Comparison of ENCODE assay signal across 26 mouse cellular contexts in the genomic region with DNA sequence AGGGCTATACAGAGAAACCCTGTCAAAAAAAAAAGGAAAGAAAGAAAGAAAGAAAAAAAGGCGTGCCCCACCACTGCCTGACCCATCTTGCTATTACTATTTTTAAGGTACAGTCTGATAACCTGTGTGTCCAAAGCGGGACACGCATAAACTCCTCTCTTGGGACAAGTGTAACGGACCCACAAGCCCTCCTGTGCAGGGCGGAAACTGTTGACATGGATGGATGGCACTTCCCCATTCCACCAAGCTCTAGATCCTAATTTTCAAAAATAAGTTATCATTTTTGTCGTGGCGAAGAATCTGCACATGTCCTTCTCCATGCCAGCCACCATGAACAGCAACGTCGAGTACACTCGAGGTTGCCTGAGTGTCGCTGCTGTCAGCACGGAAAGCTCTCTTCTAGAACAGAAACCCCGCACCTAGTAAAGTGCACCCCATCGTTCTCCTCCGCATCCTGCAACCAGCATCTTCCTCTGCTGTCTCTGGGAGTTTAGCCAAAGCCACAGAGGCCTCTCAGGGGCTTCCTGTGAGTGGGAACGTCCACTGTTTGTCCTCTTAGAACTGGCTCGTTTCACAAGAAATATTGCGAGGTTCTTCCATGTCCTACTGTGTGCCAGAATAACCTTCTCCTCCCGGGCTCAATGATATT.
DNase-seq lines count a peak whose midpoint lies in the region; ATAC-seq lines count a peak whose summit lies in the region.
"Had no signal": no experiment of that assay in that cellular context is flagged by ENCODE, and none has a peak within 500 bp of the region (broad histone marks: within the 10 kb centered on the region; RNA-seq: fewer than 3 reads in every experiment).

No protein-coding gene starts in this region.

- 0 out of 2 replicates have a peak overlapping the region, but pooled peaks have one; percentile 2 for H3K4me2 ChIP-seq in liver, embryonic 15.5 days
- H3K4me2 ChIP-seq in liver, embryonic 12.5 days, result no peak overlapping the region
- H3K4me2 ChIP-seq: embryonic facial prominence, embryonic 12.5 days; embryonic facial prominence, embryonic 15.5 days; heart, embryonic 13.5 days; hindbrain, embryonic 12.5 days; hindbrain, embryonic 15.5 days had no signal

- no peaks in the 10 kb centered on the region for H3K9me3 ChIP-seq in liver, embryonic 15.5 days (replicated peaks)
- no peaks in the 10 kb centered on the region for H3K9me3 ChIP-seq in liver, embryonic 12.5 days (replicated peaks)
- H3K9me3 ChIP-seq in limb, embryonic 10.5 days (replicated peaks), result no peaks in the 10 kb centered on the region
- H3K9me3 ChIP-seq: embryonic facial prominence, embryonic 12.5 days; embryonic facial prominence, embryonic 15.5 days; heart, embryonic 10.5 days; heart, embryonic 13.5 days; hindbrain, embryonic 12.5 days; hindbrain, embryonic 15.5 days had no signal

- no peaks in the 10 kb centered on the region for H3K36me3 ChIP-seq in liver, embryonic 15.5 days (replicated peaks)
- H3K36me3 ChIP-seq in liver, embryonic 12.5 days, result no peaks in the 10 kb centered on the region
- no peaks in the 10 kb centered on the region for H3K36me3 ChIP-seq in limb, embryonic 10.5 days
- H3K36me3 ChIP-seq: embryonic facial prominence, embryonic 12.5 days; embryonic facial prominence, embryonic 15.5 days; G1E; heart, embryonic 10.5 days; heart, embryonic 13.5 days; hindbrain, embryonic 12.5 days; hindbrain, embryonic 15.5 days had no signal

- DNase-seq in B cell, adult 2 months, result peak; percentile 18 to 36
- no peak for DNase-seq in kidney, postnatal 4 days
- no peak for DNase-seq in limb, embryonic 10.5 days (ENCODE audit: low spot score)
- DNase-seq: adrenal gland, postnatal 10 days; adrenal gland, postnatal 36 days; cerebellum, adult 18-20 months; cerebellum, adult 9-10 months; cerebellum, postnatal 14 days; forebrain, postnatal 0 days; gastrocnemius, postnatal 25 days; heart, adult 2 months; heart, postnatal 14 days; heart, postnatal 4 days had no signal

- 33% methylated on average over 19 of the region's 19 CpGs for WGBS in liver, embryonic 15.5 days (ENCODE audit: insufficient replicate concordance)
- WGBS in liver, embryonic 12.5 days (ENCODE audit: insufficient replicate concordance), result 49% methylated on average over 19 of the region's 19 CpGs
- 91% methylated on average over 19 of the region's 19 CpGs for WGBS in limb, embryonic 10.5 days

- ATAC-seq in liver, embryonic 15.5 days (ENCODE audit: insufficient read depth), result no peak
- no peak for ATAC-seq in liver, embryonic 12.5 days
- peak; percentile 67 to 77 for ATAC-seq in hematopoietic stem cell, adult 5-6 weeks (replicated peaks in 1 of 2; ENCODE audit: insufficient read depth in 1 of 2, low FRiP score in 2 of 2, low TSS enrichment in 1 of 2, low read depth in 1 of 2, poor library complexity in 2 of 2, severe bottlenecking in 2 of 2)
- ATAC-seq: forebrain, embryonic 14.5 days; forebrain, postnatal 0 days; Patski had no signal

- no peak overlapping the region for H3K4me3 ChIP-seq in liver, embryonic 15.5 days (replicated peaks)
- no peak overlapping the region for H3K4me3 ChIP-seq in liver, embryonic 12.5 days
- no peak overlapping the region for H3K4me3 ChIP-seq in limb, embryonic 10.5 days
- H3K4me3 ChIP-seq: embryonic facial prominence, embryonic 12.5 days; embryonic facial prominence, embryonic 15.5 days; heart, adult 2 months; heart, embryonic 10.5 days; heart, embryonic 13.5 days; hindbrain, embryonic 12.5 days; hindbrain, embryonic 15.5 days had no signal

- no peak overlapping the region for H3K9ac ChIP-seq in liver, embryonic 15.5 days
- H3K9ac ChIP-seq in liver, embryonic 12.5 days, result no peak overlapping the region
- H3K9ac ChIP-seq: embryonic facial prominence, embryonic 12.5 days; embryonic facial prominence, embryonic 15.5 days; forebrain, postnatal 0 days; heart, embryonic 13.5 days; hindbrain, embryonic 12.5 days; hindbrain, embryonic 15.5 days had no signal

- peaks cover 9% of the 10 kb centered on the region; the same call in 1 of the 2 replicates for H3K4me1 ChIP-seq in liver, embryonic 15.5 days (replicated peaks)
- H3K4me1 ChIP-seq in liver, embryonic 12.5 days, result 0 out of 2 replicates have a peak, but pooled peaks cover 3% of the 10 kb centered on the region
- H3K4me1 ChIP-seq in limb, embryonic 10.5 days, result 0 out of 2 replicates have a peak, but pooled peaks cover 4% of the 10 kb centered on the region
- H3K4me1 ChIP-seq: hindbrain, embryonic 15.5 days had no signal

- H3K27me3 ChIP-seq in liver, embryonic 15.5 days, result no peaks in the 10 kb centered on the region
- H3K27me3 ChIP-seq in liver, embryonic 12.5 days (replicated peaks), result no peaks in the 10 kb centered on the region
- no peaks in the 10 kb centered on the region for H3K27me3 ChIP-seq in limb, embryonic 10.5 days (ENCODE audit: low read depth, poor library complexity, severe bottlenecking)
- H3K27me3 ChIP-seq: CH12.LX; embryonic facial prominence, embryonic 12.5 days; embryonic facial prominence, embryonic 15.5 days; heart, embryonic 13.5 days; hindbrain, embryonic 12.5 days; hindbrain, embryonic 15.5 days had no signal

- H3K27ac ChIP-seq in liver, embryonic 15.5 days (replicated peaks), result no peak overlapping the region
- H3K27ac ChIP-seq in liver, embryonic 12.5 days, result no peak overlapping the region
- H3K27ac ChIP-seq in limb, embryonic 10.5 days, result no peak overlapping the region
- H3K27ac ChIP-seq: embryonic facial prominence, embryonic 12.5 days; embryonic facial prominence, embryonic 15.5 days; heart, adult 2 months; heart, embryonic 10.5 days; heart, embryonic 13.5 days; hindbrain, embryonic 12.5 days; hindbrain, embryonic 15.5 days had no signal

Comparison
In these comparisons a context has a peak if more than half of its experiments do, and no peak if none do; other contexts are left out.
1. ATAC-seq: peak in hematopoietic stem cell, adult 5-6 weeks (2 of 2); none in liver, embryonic 15.5 days (single experiment) and liver, embryonic 12.5 days (single experiment).
2. DNase-seq: peak in B cell, adult 2 months (2 of 2); none in kidney, postnatal 4 days (0 of 2) and limb, embryonic 10.5 days (single experiment).